Mouse (Mus musculus) hindbrain, embryonic 13.5 days (tissue): ENCODE measurements around the gene Strap. TPM values are rescaled to one million over a fixed set of nuclear protein-coding genes. Genes with fewer than 3 reads are reported as not detected.

ENCODE experiments used
- ATAC-seq: fragments of 200-750 bp; cut with Nextera tagmentation; 2 replicates; pipeline ENCODE4 v1.8.0; 2017; ENCODE audit warnings: moderate TSS enrichment; ENCODE audit not compliant: low FRiP score
- H3K27ac ChIP-seq: fragments of 300-500 bp; sonication (generic); 2 replicates; pipeline ENCODE4 v1.5.1; 2015; ENCODE audit warnings: inconsistent platforms, mild to moderate bottlenecking, moderate library complexity
- H3K27me3 ChIP-seq: fragments of 300-500 bp; sonication (generic); 2 replicates; pipeline ENCODE4 v1.6.1; 2015; ENCODE audit warnings: mild to moderate bottlenecking, inconsistent platforms
- H3K36me3 ChIP-seq: fragments of 300-500 bp; sonication (generic); 2 replicates; pipeline ENCODE4 v1.6.1; 2015; ENCODE audit warnings: mild to moderate bottlenecking, inconsistent platforms
- H3K4me1 ChIP-seq: fragments of 300-500 bp; sonication (generic); replicated peaks from 2 replicates; pipeline ENCODE4 v1.6.1; 2015; ENCODE audit warnings: inconsistent platforms
- H3K4me2 ChIP-seq: fragments of 300-500 bp; sonication (generic); 2 replicates; pipeline ENCODE4 v1.6.1; 2015; ENCODE audit warnings: inconsistent platforms, mild to moderate bottlenecking, moderate library complexity
- H3K4me3 ChIP-seq: fragments of 300-500 bp; sonication (generic); 2 replicates; pipeline ENCODE4 v1.5.1; 2015; ENCODE audit warnings: mild to moderate bottlenecking, inconsistent platforms
- H3K9ac ChIP-seq: fragments of 300-500 bp; sonication (generic); 2 replicates; pipeline ENCODE4 v1.6.1; 2015; ENCODE audit warnings: mild to moderate bottlenecking, inconsistent platforms
- H3K9me3 ChIP-seq: fragments of 300-500 bp; sonication (generic); 2 replicates; pipeline ENCODE4 v1.6.1; 2016; ENCODE audit warnings: inconsistent platforms
- WGBS: fragments of 180-500 bp; shearing (Covaris S2); methylation state at CpG from one replicate; pipeline ENCODE4 v1.1.7; 2015; 5-methylcytosine and 5-hydroxymethylcytosine counted together
- polyA plus RNA-seq: library from polyadenylated mRNA; unstranded; fragments of >200 nt; fragmentation: Nextera tagmentation; extraction: Ambion mirVana; gene quantifications from 2 replicates; pipeline ENCODE4 v1.2.1, GENCODE M21; 2015

The Strap gene
- polyA plus RNA-seq, 1 experiment from 2014 or later: 171 TPM

GRCm38 (mm10) chr6:137766177-137766576 is 31.3 kb downstream of the Strap start:
- no peak for ATAC-seq

GRCm38 (mm10) chr6:137771621-137772250 is 36.9 kb downstream of the Strap start:
- ATAC-seq: no peak
- Histone ChIP-seq H3K4me1 (no peaks in the 10 kb centered on the region), H3K9ac (no peak overlapping the region), H3K27me3 (no peaks in the 10 kb centered on the region), H3K27ac (no peak overlapping the region), H3K4me3 (no peak overlapping the region), H3K4me2 (no peak overlapping the region), H3K9me3 (no peaks in the 10 kb centered on the region), H3K36me3 (no peaks in the 10 kb centered on the region)
- WGBS: 81% methylated on average over 3 of the region's 3 CpGs

More at GRCm38 (mm10) chr6:137766177-137766576, 31.3 kb downstream of the Strap start:
- no peak overlapping the region for H3K4me3 ChIP-seq
- H3K27me3 ChIP-seq: no peaks in the 10 kb centered on the region
- H3K9ac ChIP-seq: no peak overlapping the region
- H3K9me3 ChIP-seq: no peaks in the 10 kb centered on the region
- no peak overlapping the region for H3K27ac ChIP-seq
- no peaks in the 10 kb centered on the region for H3K36me3 ChIP-seq
- no peak overlapping the region for H3K4me2 ChIP-seq
- H3K4me1 ChIP-seq: no peaks in the 10 kb centered on the region

- H3K27ac ChIP-seq: no peak overlapping the region
- H3K4me3 ChIP-seq: no peak overlapping the region
- no peaks in the 10 kb centered on the region for H3K27me3 ChIP-seq
- H3K36me3 ChIP-seq: no peaks in the 10 kb centered on the region
- no peaks in the 10 kb centered on the region for H3K9me3 ChIP-seq
- H3K9ac ChIP-seq: no peak overlapping the region
- no peaks in the 10 kb centered on the region for H3K4me1 ChIP-seq
- 94% methylated on average over 8 of the region's 8 CpGs for WGBS
- H3K4me2 ChIP-seq: no peak overlapping the region
- no peak for ATAC-seq
These were observed 38.2 kb downstream of the Strap start for GRCm38 (mm10) chr6:137772918-137773636.

GRCm38 (mm10) chr6:137773637-137774028 is 38.8 kb downstream of the Strap start:
- Histone ChIP-seq H3K4me2 (no peak overlapping the region), H3K36me3 (no peaks in the 10 kb centered on the region), H3K4me1 (no peaks in the 10 kb centered on the region), H3K27me3 (no peaks in the 10 kb centered on the region), H3K9me3 (no peaks in the 10 kb centered on the region), H3K9ac (no peak overlapping the region), H3K4me3 (no peak overlapping the region), H3K27ac (no peak overlapping the region)
- WGBS: 87% methylated on average over 6 of the region's 6 CpGs
- ATAC-seq: no peak

GRCm38 (mm10) chr6:137774166-137774565 is 39.3 kb downstream of the Strap start:
- Histone ChIP-seq H3K9me3 (no peaks in the 10 kb centered on the region), H3K4me3 (no peak overlapping the region), H3K4me2 (no peak overlapping the region), H3K4me1 (no peaks in the 10 kb centered on the region), H3K27me3 (no peaks in the 10 kb centered on the region), H3K36me3 (no peaks in the 10 kb centered on the region), H3K9ac (no peak overlapping the region), H3K27ac (no peak overlapping the region)
- WGBS: 86% methylated on average over 13 of the region's 13 CpGs
- ATAC-seq: no peak

- no peaks in the 10 kb centered on the region for H3K36me3 ChIP-seq
- H3K9me3 ChIP-seq: no peaks in the 10 kb centered on the region
- ATAC-seq: no peak
- H3K27ac ChIP-seq: no peak overlapping the region
- H3K4me1 ChIP-seq: no peaks in the 10 kb centered on the region
- H3K4me2 ChIP-seq: no peak overlapping the region
- no peak overlapping the region for H3K4me3 ChIP-seq
- WGBS: 92% methylated on average over 8 of the region's 8 CpGs
- H3K27me3 ChIP-seq: no peaks in the 10 kb centered on the region
- no peak overlapping the region for H3K9ac ChIP-seq
These were observed 40.3 kb downstream of the Strap start for GRCm38 (mm10) chr6:137775159-137775558.

GRCm38 (mm10) chr6:137776981-137777380 is 42.1 kb downstream of the Strap start:
- no peaks in the 10 kb centered on the region for H3K4me1 ChIP-seq
- H3K4me2 ChIP-seq: no peak overlapping the region
- ATAC-seq: no peak
- no peaks in the 10 kb centered on the region for H3K27me3 ChIP-seq
- no peaks in the 10 kb centered on the region for H3K9me3 ChIP-seq
- WGBS: 89% methylated on average over 8 of the region's 8 CpGs
- no peak overlapping the region for H3K27ac ChIP-seq
- H3K36me3 ChIP-seq: no peaks in the 10 kb centered on the region
- H3K4me3 ChIP-seq: no peak overlapping the region
- no peak overlapping the region for H3K9ac ChIP-seq

- Histone ChIP-seq H3K27me3 (no peaks in the 10 kb centered on the region), H3K27ac (no peak overlapping the region), H3K4me1 (no peaks in the 10 kb centered on the region), H3K4me3 (no peak overlapping the region), H3K36me3 (no peaks in the 10 kb centered on the region), H3K4me2 (no peak overlapping the region), H3K9ac (no peak overlapping the region), H3K9me3 (no peaks in the 10 kb centered on the region)
- ATAC-seq: no peak
- WGBS: 92% methylated on average over 7 of the region's 7 CpGs
These were observed 49.2 kb downstream of the Strap start for GRCm38 (mm10) chr6:137783899-137784637.

- H3K27me3 ChIP-seq: no peaks in the 10 kb centered on the region
- H3K4me3 ChIP-seq: no peak overlapping the region
- WGBS: 77% methylated on average over 9 of the region's 9 CpGs
- no peak overlapping the region for H3K4me2 ChIP-seq
- no peaks in the 10 kb centered on the region for H3K36me3 ChIP-seq
- H3K9ac ChIP-seq: no peak overlapping the region
- no peaks in the 10 kb centered on the region for H3K4me1 ChIP-seq
- no peaks in the 10 kb centered on the region for H3K9me3 ChIP-seq
- H3K27ac ChIP-seq: no peak overlapping the region
- no peak for ATAC-seq
These were observed 54.2 kb downstream of the Strap start for GRCm38 (mm10) chr6:137788976-137789590.

- Histone ChIP-seq H3K4me3 (no peak overlapping the region), H3K4me2 (no peak overlapping the region), H3K27ac (no peak overlapping the region), H3K9ac (no peak overlapping the region), H3K36me3 (no peaks in the 10 kb centered on the region), H3K9me3 (no peaks in the 10 kb centered on the region), H3K27me3 (no peaks in the 10 kb centered on the region), H3K4me1 (no peaks in the 10 kb centered on the region)
- WGBS: 69% methylated on average over 2 of the region's 2 CpGs
- ATAC-seq: peak; percentile 40; the same call in 1 of the 2 replicates
These were observed 54.8 kb downstream of the Strap start for GRCm38 (mm10) chr6:137789658-137790057.

- no peaks in the 10 kb centered on the region for H3K4me1 ChIP-seq
- 64% methylated on average over 2 of the region's 2 CpGs for WGBS
These were observed 60.6 kb downstream of the Strap start for GRCm38 (mm10) chr6:137795494-137795893.

More at GRCm38 (mm10) chr6:137795494-137795893, 60.6 kb downstream of the Strap start:
- Histone ChIP-seq H3K4me2 (no peak overlapping the region), H3K27me3 (no peaks in the 10 kb centered on the region), H3K36me3 (peaks cover 8% of the 10 kb centered on the region), H3K27ac (no peak overlapping the region), H3K4me3 (no peak overlapping the region), H3K9ac (no peak overlapping the region), H3K9me3 (peaks cover 8% of the 10 kb centered on the region)
- ATAC-seq: no peak
